Mouse (Mus musculus) hindbrain, embryonic 15.5 days (tissue): Measurements from ENCODE around the gene Wipf2. TPM values are rescaled to one million over a fixed set of nuclear protein-coding genes. Genes with fewer than 3 reads are reported as not detected.
A peak's percentile ranks its signal among the peaks of the same experiment; 100 is the strongest.

Experiments used
- ATAC-seq: fragments of 200-750 bp; cut with Nextera tagmentation; 2 replicates; pipeline ENCODE4 v1.8.0; 2017; ENCODE audit warnings: low read depth, moderate number of reproducible peaks, moderate TSS enrichment; ENCODE audit not compliant: low FRiP score
- H3K27ac ChIP-seq: fragments of 300-500 bp; sonication (generic); replicated peaks from 2 replicates; pipeline ENCODE4 v1.5.1; 2015; ENCODE audit warnings: mild to moderate bottlenecking, inconsistent platforms
- H3K27me3 ChIP-seq: fragments of 300-500 bp; sonication (generic); 2 replicates; pipeline ENCODE4 v1.6.1; 2015; ENCODE audit warnings: control low read depth, inconsistent platforms
- H3K36me3 ChIP-seq: fragments of 300-500 bp; sonication (generic); 2 replicates; pipeline ENCODE4 v1.6.1; 2015; ENCODE audit warnings: control low read depth, inconsistent platforms
- H3K4me1 ChIP-seq: fragments of 300-500 bp; sonication (generic); replicated peaks from 2 replicates; pipeline ENCODE4 v1.6.1; 2015; ENCODE audit warnings: control low read depth, inconsistent platforms
- H3K4me2 ChIP-seq: fragments of 300-500 bp; sonication (generic); 2 replicates; pipeline ENCODE4 v1.6.1; 2015; ENCODE audit warnings: moderate library complexity, mild to moderate bottlenecking, inconsistent platforms
- H3K4me3 ChIP-seq: fragments of 300-500 bp; sonication (generic); 2 replicates; pipeline ENCODE4 v1.5.1; 2015; ENCODE audit warnings: mild to moderate bottlenecking, inconsistent platforms
- H3K9ac ChIP-seq: fragments of 300-500 bp; sonication (generic); 2 replicates; pipeline ENCODE4 v1.6.1; 2015; ENCODE audit warnings: inconsistent platforms
- H3K9me3 ChIP-seq: fragments of 300-500 bp; sonication (generic); 2 replicates; pipeline ENCODE4 v1.6.1; 2016; ENCODE audit warnings: control low read depth, inconsistent platforms
- WGBS: fragments of 180-500 bp; shearing (Covaris S2); methylation state at CpG from one replicate; pipeline ENCODE4 v1.1.7; 2015; 5-methylcytosine and 5-hydroxymethylcytosine counted together
- polyA plus RNA-seq: library from polyadenylated mRNA; unstranded; fragments of >200 nt; fragmentation: Nextera tagmentation; extraction: Ambion mirVana; gene quantifications from 2 replicates; pipeline ENCODE4 v1.2.1, GENCODE M21; 2015

The Wipf2 gene
- polyA plus RNA-seq, 1 experiment from 2014 or later, result 4.4 TPM

GRCm38 (mm10) chr11:98935123-98935522, 71.7 kb downstream of the Wipf2 start:
- no peak overlapping the region for H3K9ac ChIP-seq
- H3K27ac ChIP-seq, result no peak overlapping the region
- H3K9me3 ChIP-seq, result no peaks in the 10 kb centered on the region
- H3K27me3 ChIP-seq, result no peaks in the 10 kb centered on the region
- no peak overlapping the region for H3K4me3 ChIP-seq
- ATAC-seq, result no peak
- 93% methylated on average over 3 of the region's 3 CpGs for WGBS
- no peaks in the 10 kb centered on the region for H3K36me3 ChIP-seq
- H3K4me2 ChIP-seq, result no peak overlapping the region
- H3K4me1 ChIP-seq, result peaks cover 73% of the 10 kb centered on the region

- Histone ChIP-seq H3K27ac (no peak overlapping the region), H3K36me3 (no peaks in the 10 kb centered on the region), H3K4me1 (peaks cover 73% of the 10 kb centered on the region), H3K27me3 (no peaks in the 10 kb centered on the region), H3K9ac (no peak overlapping the region; the same call in 1 of the 2 replicates), H3K9me3 (no peaks in the 10 kb centered on the region), H3K4me2 (peak overlapping the region; percentile 98), H3K4me3 (peak overlapping the region; percentile 71)
- 3% methylated on average over 29 of the region's 29 CpGs for WGBS
- no peak for ATAC-seq
These were observed 72.7 kb downstream of the Wipf2 start for GRCm38 (mm10) chr11:98936170-98936569.

GRCm38 (mm10) chr11:98936606-98937409, 73.4 kb downstream of the Wipf2 start:
- peak; percentile 51 for ATAC-seq
- Histone ChIP-seq H3K27me3 (no peaks in the 10 kb centered on the region), H3K4me2 (peak overlapping the region; percentile 98), H3K4me1 (peaks cover 73% of the 10 kb centered on the region), H3K9me3 (no peaks in the 10 kb centered on the region), H3K27ac (peak overlapping the region; percentile 16; the same call in 1 of the 2 replicates), H3K36me3 (no peaks in the 10 kb centered on the region), H3K9ac (peak overlapping the region; percentile 72), H3K4me3 (peak overlapping the region; percentile 71)
- WGBS, result 3% methylated on average over 23 of the region's 23 CpGs

GRCm38 (mm10) chr11:98937410-98937913, 74.0 kb downstream of the Wipf2 start:
- no peaks in the 10 kb centered on the region for H3K9me3 ChIP-seq
- H3K27me3 ChIP-seq, result no peaks in the 10 kb centered on the region
- WGBS, result under 1% methylated on average over 36 of the region's 38 CpGs
- H3K4me2 ChIP-seq, result peak overlapping the region; percentile 98
- peak overlapping the region; percentile 57; the same call in 1 of the 2 replicates for H3K27ac ChIP-seq
- H3K4me3 ChIP-seq, result peak overlapping the region; percentile 71
- H3K9ac ChIP-seq, result peak overlapping the region; percentile 72
- H3K4me1 ChIP-seq, result peaks cover 73% of the 10 kb centered on the region
- H3K36me3 ChIP-seq, result no peaks in the 10 kb centered on the region
- peak; percentile 90 for ATAC-seq

GRCm38 (mm10) chr11:98937914-98938694, 74.7 kb downstream of the Wipf2 start:
- WGBS, result 2% methylated on average over 39 of the region's 39 CpGs
- Histone ChIP-seq H3K9me3 (no peaks in the 10 kb centered on the region), H3K9ac (peak overlapping the region; percentile 72), H3K27me3 (no peaks in the 10 kb centered on the region), H3K4me2 (peak overlapping the region; percentile 98), H3K4me3 (peak overlapping the region; percentile 71), H3K36me3 (no peaks in the 10 kb centered on the region), H3K4me1 (peaks cover 73% of the 10 kb centered on the region), H3K27ac (peak overlapping the region; percentile 57; the same call in 1 of the 2 replicates)
- ATAC-seq, result peak; percentile 7; the same call in 1 of the 2 replicates

GRCm38 (mm10) chr11:98938701-98939083, 75.3 kb downstream of the Wipf2 start:
- H3K27ac ChIP-seq, result no peak overlapping the region
- H3K9me3 ChIP-seq, result no peaks in the 10 kb centered on the region
- ATAC-seq, result no peak
- H3K4me1 ChIP-seq, result peaks cover 77% of the 10 kb centered on the region
- peak overlapping the region; percentile 98 for H3K4me2 ChIP-seq
- H3K36me3 ChIP-seq, result no peaks in the 10 kb centered on the region
- WGBS, result 43% methylated on average over 7 of the region's 7 CpGs
- H3K9ac ChIP-seq, result peak overlapping the region; percentile 28; the same call in 1 of the 2 replicates
- H3K27me3 ChIP-seq, result no peaks in the 10 kb centered on the region
- peak overlapping the region; percentile 71 for H3K4me3 ChIP-seq

GRCm38 (mm10) chr11:98939084-98939952, 75.9 kb downstream of the Wipf2 start:
- Histone ChIP-seq H3K9ac (no peak overlapping the region), H3K27ac (no peak overlapping the region), H3K27me3 (no peaks in the 10 kb centered on the region), H3K36me3 (no peaks in the 10 kb centered on the region), H3K4me1 (peaks cover 83% of the 10 kb centered on the region), H3K9me3 (no peaks in the 10 kb centered on the region), H3K4me3 (0 out of 2 replicates have a peak overlapping the region, but pooled peaks have one; percentile 71), H3K4me2 (peak overlapping the region; percentile 98)
- 44% methylated on average over 15 of the region's 15 CpGs for WGBS
- no peak for ATAC-seq

- H3K4me3 ChIP-seq, result no peak overlapping the region
- no peaks in the 10 kb centered on the region for H3K36me3 ChIP-seq
- no peak overlapping the region for H3K27ac ChIP-seq
- ATAC-seq, result no peak
- no peaks in the 10 kb centered on the region for H3K27me3 ChIP-seq
- peaks cover 91% of the 10 kb centered on the region for H3K4me1 ChIP-seq
- no peak overlapping the region for H3K9ac ChIP-seq
- 53% methylated on average over 11 of the region's 11 CpGs for WGBS
- H3K4me2 ChIP-seq, result peak overlapping the region; percentile 98; the same call in 1 of the 2 replicates
- no peaks in the 10 kb centered on the region for H3K9me3 ChIP-seq
These were observed 76.7 kb downstream of the Wipf2 start for GRCm38 (mm10) chr11:98939953-98940641.

- H3K4me3 ChIP-seq, result no peak overlapping the region
- 57% methylated on average over 3 of the region's 3 CpGs for WGBS
- H3K4me1 ChIP-seq, result peaks cover 97% of the 10 kb centered on the region
These were observed 77.3 kb downstream of the Wipf2 start for GRCm38 (mm10) chr11:98940776-98941175.

GRCm38 (mm10) chr11:98941341-98941825, 77.9 kb downstream of the Wipf2 start:
- WGBS, result 4% methylated on average over 10 of the region's 12 CpGs
- no peaks in the 10 kb centered on the region for H3K36me3 ChIP-seq
- peak overlapping the region; percentile 62 for H3K9ac ChIP-seq
- H3K4me1 ChIP-seq, result peaks cover 92% of the 10 kb centered on the region
- H3K4me3 ChIP-seq, result peak overlapping the region; percentile 50
- H3K4me2 ChIP-seq, result peak overlapping the region; percentile 98
- no peaks in the 10 kb centered on the region for H3K27me3 ChIP-seq
- peak overlapping the region; percentile 89 for H3K27ac ChIP-seq
- H3K9me3 ChIP-seq, result no peaks in the 10 kb centered on the region
- no peak for ATAC-seq

More at GRCm38 (mm10) chr11:98940776-98941175, 77.3 kb downstream of the Wipf2 start:
- no peaks in the 10 kb centered on the region for H3K36me3 ChIP-seq
- H3K27me3 ChIP-seq, result no peaks in the 10 kb centered on the region
- no peak overlapping the region for H3K9ac ChIP-seq
- ATAC-seq, result no peak
- peak overlapping the region; percentile 98 for H3K4me2 ChIP-seq
- peak overlapping the region; percentile 89; the same call in 1 of the 2 replicates for H3K27ac ChIP-seq
- H3K9me3 ChIP-seq, result no peaks in the 10 kb centered on the region
